Mouse (Mus musculus) intestine, embryonic 15.5 days (tissue): ENCODE results near the gene Artn. TPM values are rescaled to one million over a fixed set of nuclear protein-coding genes. Genes with fewer than 3 reads are reported as not detected.

Experiments used
- ATAC-seq: fragments of 200-750 bp; cut with Nextera tagmentation; 2 replicates; pipeline ENCODE4 v1.8.0; 2017; ENCODE audit warnings: moderate TSS enrichment, moderate library complexity
- H3K27ac ChIP-seq: fragments of 300-500 bp; sonication (generic); 2 replicates; pipeline ENCODE4 v1.5.1; 2015; ENCODE audit warnings: mild to moderate bottlenecking, inconsistent platforms
- H3K27me3 ChIP-seq: fragments of 300-500 bp; sonication (generic); replicated peaks from 2 replicates; pipeline ENCODE4 v1.6.1; 2015; ENCODE audit warnings: inconsistent platforms
- H3K36me3 ChIP-seq: fragments of 300-500 bp; sonication (generic); 2 replicates; pipeline ENCODE4 v1.6.1; 2015; ENCODE audit warnings: inconsistent platforms
- H3K4me1 ChIP-seq: fragments of 300-500 bp; sonication (generic); replicated peaks from 2 replicates; pipeline ENCODE4 v1.6.1; 2015; ENCODE audit warnings: inconsistent platforms
- H3K4me2 ChIP-seq: fragments of 300-500 bp; sonication (generic); replicated peaks from 2 replicates; pipeline ENCODE4 v1.6.1; 2015; ENCODE audit warnings: mild to moderate bottlenecking, inconsistent platforms
- H3K4me3 ChIP-seq: fragments of 300-500 bp; sonication (generic); replicated peaks from 2 replicates; pipeline ENCODE4 v1.5.1; 2015; ENCODE audit warnings: inconsistent platforms
- H3K9ac ChIP-seq: fragments of 300-500 bp; sonication (generic); 2 replicates; pipeline ENCODE4 v1.6.1; 2015; ENCODE audit warnings: inconsistent platforms
- H3K9me3 ChIP-seq: fragments of 300-500 bp; sonication (generic); 2 replicates; pipeline ENCODE4 v1.6.1; 2016; ENCODE audit warnings: inconsistent platforms
- WGBS: fragments of 180-500 bp; shearing (Covaris S2); methylation state at CpG from one replicate; pipeline ENCODE4 v1.1.7; 2015; 5-methylcytosine and 5-hydroxymethylcytosine counted together
- polyA plus RNA-seq: library from polyadenylated mRNA; unstranded; fragments of >200 nt; fragmentation: Nextera tagmentation; extraction: Ambion mirVana; gene quantifications from 2 replicates; pipeline ENCODE4 v1.2.1, GENCODE M21; 2015

Gene Artn
- polyA plus RNA-seq, 1 experiment from 2014 or later, result 6.3 TPM

DNA sequence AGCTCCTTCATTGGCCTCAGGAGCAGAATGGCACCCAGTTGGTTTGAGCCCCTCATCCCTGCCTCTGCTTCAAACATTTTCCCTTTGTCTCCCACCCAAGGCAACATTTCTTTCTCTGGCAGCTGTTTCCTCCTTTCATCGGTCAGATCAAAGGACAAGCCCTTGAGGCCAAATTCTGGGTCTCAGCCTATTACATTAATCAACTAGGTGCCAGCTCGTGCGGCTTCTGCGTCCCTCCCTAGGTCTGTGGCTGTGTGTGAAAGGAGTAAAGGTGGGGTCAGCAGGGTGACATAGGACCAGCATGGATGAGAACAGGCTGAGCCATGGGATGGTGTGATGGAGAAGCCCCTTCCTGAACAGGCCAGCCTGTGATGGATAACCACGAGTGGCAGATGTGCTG, 13.8 kb upstream of the Artn start:
- Histone ChIP-seq H3K27me3 (no peaks in the 10 kb centered on the region), H3K4me1 (no peaks in the 10 kb centered on the region), H3K27ac (no peak overlapping the region), H3K4me2 (no peak overlapping the region), H3K4me3 (no peak overlapping the region), H3K9ac (no peak overlapping the region), H3K9me3 (no peaks in the 10 kb centered on the region), H3K36me3 (no peaks in the 10 kb centered on the region; the same call in 1 of the 2 replicates)
- 30% methylated on average over 5 of the region's 5 CpGs for WGBS
- no peak for ATAC-seq

DNA sequence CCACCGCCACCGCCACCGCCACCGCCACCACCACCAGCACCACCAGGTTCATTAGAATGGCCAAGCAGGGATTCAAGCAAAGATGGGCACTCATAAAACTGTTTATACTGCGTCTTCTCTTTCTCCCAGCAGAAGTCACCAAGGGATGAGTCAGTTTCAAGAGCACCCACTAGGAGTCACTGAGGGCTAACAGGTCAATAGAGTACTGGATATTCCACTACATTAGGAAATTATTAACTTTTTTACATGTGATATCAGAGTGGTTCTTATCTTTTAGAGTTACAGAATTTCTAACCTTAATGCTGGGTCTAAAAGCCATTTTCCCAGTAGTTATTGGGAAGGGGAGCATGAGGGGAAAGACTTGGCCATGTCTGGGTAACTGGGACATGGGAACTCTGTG, 7.4 kb upstream of the Artn start:
- Histone ChIP-seq H3K4me1 (no peaks in the 10 kb centered on the region), H3K4me3 (no peak overlapping the region), H3K9me3 (no peaks in the 10 kb centered on the region), H3K27ac (no peak overlapping the region), H3K9ac (no peak overlapping the region), H3K27me3 (no peaks in the 10 kb centered on the region), H3K36me3 (no peaks in the 10 kb centered on the region), H3K4me2 (no peak overlapping the region)
- WGBS, result 92% methylated on average over 5 of the region's 5 CpGs
- peak; percentile 79 for ATAC-seq

DNA sequence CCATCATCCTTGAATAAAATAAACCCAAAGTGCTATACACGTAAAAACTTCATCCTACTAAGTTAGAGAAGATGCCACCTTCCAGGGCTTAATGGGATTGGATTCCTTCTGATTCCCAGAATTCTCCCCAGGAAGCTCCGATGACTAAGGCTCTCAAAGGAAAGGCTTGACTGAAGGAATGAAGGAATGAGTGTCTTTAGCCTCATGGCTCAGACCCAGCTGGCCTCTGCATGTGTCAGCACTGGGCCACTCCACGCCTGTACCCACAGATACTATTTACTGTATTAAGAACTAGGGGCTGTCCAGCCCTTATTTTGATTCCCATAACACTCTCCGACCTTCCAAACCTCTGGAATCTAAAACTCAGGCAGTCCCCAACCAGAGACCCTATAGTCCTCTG, 4.5 kb upstream of the Artn start:
- Histone ChIP-seq H3K9ac (no peak overlapping the region), H3K4me1 (peaks cover 9% of the 10 kb centered on the region; the same call in 1 of the 2 replicates), H3K9me3 (no peaks in the 10 kb centered on the region), H3K27me3 (no peaks in the 10 kb centered on the region), H3K4me3 (no peak overlapping the region), H3K36me3 (no peaks in the 10 kb centered on the region), H3K4me2 (no peak overlapping the region), H3K27ac (no peak overlapping the region)
- ATAC-seq, result no peak
- 87% methylated on average over 4 of the region's 4 CpGs for WGBS

DNA sequence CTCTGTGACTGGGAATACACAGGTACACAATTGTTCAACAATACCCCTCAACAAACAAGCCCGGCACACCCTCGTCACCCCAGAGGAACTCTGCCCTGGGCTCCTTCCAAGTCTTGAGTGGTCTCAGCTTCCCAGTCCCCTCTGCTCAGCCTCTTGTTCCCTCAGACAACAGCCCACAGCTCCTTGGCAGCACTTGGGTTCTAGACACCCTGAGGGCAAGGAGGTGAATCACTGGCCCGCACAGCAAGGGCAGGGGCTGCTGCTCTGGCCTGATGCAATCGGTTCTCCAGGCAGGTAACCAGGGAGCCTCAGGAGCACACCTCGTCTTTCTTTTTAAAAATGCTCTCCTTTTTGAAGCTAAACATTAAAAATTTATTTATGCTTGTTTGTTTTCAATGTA, 3.7 kb upstream of the Artn start:
- Histone ChIP-seq H3K4me1 (peaks cover 17% of the 10 kb centered on the region; the same call in 1 of the 2 replicates), H3K36me3 (no peaks in the 10 kb centered on the region), H3K9me3 (no peaks in the 10 kb centered on the region), H3K4me3 (no peak overlapping the region), H3K27ac (no peak overlapping the region), H3K4me2 (no peak overlapping the region), H3K9ac (no peak overlapping the region), H3K27me3 (0 out of 2 replicates have a peak, but pooled peaks cover 2% of the 10 kb centered on the region)
- WGBS, result 88% methylated on average over 5 of the region's 5 CpGs
- ATAC-seq, result no peak

DNA sequence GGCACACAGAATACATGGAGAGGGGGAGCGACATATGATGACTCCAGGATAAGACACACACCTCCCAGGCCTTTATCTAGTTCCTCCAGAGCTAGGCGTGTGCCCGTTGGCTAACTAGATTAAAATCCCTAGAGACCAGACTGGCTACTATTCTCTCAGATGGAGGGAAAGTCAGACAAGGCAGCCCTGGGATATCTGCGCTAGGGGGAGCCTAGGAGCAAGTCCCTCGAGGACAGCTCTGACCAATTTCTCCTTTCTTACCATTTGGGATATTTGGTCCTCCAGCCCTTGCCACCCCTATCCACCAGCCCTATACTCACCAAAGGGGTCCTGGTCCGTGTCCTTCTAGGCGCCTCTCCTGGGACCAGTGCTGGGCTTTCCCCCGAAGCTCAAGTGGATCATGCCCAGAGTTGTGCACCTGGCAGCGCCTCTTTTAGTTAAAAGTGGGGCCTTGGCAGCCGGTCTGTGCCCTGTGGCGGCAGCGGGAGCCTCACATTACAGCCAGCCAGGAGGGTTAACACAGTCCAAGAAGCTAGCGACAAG, 793 bp downstream of the Artn start:
- Histone ChIP-seq H3K36me3 (no peaks in the 10 kb centered on the region), H3K27ac (peak overlapping the region; percentile 49), H3K27me3 (peaks cover 24% of the 10 kb centered on the region), H3K9me3 (no peaks in the 10 kb centered on the region), H3K4me2 (peak overlapping the region; percentile 96), H3K4me3 (peak overlapping the region; percentile 47), H3K9ac (peak overlapping the region; percentile 53), H3K4me1 (peaks cover 35% of the 10 kb centered on the region)
- 3% methylated on average over 13 of the region's 13 CpGs for WGBS
- ATAC-seq, result peak; percentile 41

DNA sequence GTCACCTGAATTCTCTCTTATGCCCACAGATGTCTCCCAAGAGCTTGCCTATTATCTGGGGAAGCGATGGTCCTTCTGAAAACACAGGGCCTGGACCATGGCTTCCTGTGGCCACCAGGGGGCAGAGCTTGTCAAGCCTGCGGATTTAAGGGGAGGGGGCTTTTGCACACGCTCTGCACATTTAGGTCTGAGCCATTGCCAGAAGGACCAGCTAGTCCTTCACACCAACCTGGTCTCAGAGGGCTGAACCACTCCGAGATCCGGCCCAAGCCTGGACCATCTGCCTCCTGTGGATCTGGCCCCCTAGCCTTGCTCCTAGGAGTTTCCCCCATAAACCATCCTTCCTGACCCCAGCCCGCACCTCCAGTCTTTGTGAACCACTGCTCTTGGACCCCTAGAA, 1.3 kb downstream of the Artn start:
- Histone ChIP-seq H3K27ac (no peak overlapping the region), H3K27me3 (peaks cover 24% of the 10 kb centered on the region), H3K4me1 (peaks cover 35% of the 10 kb centered on the region), H3K4me2 (peak overlapping the region; percentile 96), H3K4me3 (no peak overlapping the region; the same call in 1 of the 2 replicates), H3K9ac (no peak overlapping the region), H3K9me3 (no peaks in the 10 kb centered on the region), H3K36me3 (no peaks in the 10 kb centered on the region)
- 28% methylated on average over 6 of the region's 6 CpGs for WGBS
- 0 out of 2 replicates have a peak, but pooled peaks have one; percentile 23 for ATAC-seq

DNA sequence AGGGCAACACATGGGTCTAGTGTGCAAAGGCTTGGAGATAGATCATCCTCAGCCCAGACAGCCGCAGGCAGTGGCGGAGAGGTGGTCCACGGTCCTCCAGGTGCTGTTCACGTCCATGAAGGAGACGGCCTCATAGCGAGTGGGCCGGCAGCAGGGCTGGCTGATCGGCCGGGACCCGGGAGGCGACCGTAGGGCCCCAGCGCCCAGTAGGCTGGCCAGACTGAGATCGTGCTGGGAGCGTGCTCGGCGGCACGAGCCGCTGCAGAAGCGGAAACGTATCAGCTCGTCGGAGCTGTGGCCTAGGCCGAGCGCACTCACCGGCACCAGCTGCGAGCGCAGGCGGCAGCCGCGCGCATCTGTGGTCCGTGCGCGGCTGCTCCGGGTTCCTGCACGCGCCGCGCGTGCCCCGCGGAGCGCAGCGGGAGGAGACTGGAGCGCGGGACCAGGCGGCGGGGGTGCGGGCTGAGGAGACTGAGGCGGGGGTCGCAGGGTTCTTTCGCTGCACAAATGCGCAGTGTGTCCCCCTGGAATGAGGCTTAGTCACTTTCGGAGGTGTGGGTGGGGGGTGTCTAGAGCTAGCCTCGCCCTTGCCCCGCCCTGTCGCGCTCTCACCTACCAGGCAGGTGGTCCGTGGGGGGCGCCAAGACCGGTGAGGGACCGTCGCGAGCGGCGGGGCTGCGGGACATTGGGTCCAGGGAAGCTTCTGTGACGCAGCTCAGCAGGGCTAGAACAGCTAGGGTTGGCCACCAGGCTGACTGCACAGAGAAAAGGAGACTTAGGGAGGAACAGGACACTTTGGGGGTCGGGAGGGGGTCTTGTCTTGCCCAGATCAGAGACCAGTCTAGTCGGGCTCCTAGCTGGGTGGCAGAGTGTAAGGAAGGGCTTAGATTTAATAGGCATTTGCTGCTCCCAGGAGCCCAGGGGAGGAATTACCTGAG, 2.7 kb downstream of the Artn start:
- Histone ChIP-seq H3K9ac (peak overlapping the region; percentile 41; the same call in 1 of the 2 replicates), H3K4me1 (peaks cover 35% of the 10 kb centered on the region), H3K27me3 (peaks cover 24% of the 10 kb centered on the region), H3K36me3 (no peaks in the 10 kb centered on the region), H3K4me2 (peak overlapping the region; percentile 96), H3K4me3 (peak overlapping the region; percentile 45), H3K27ac (no peak overlapping the region), H3K9me3 (no peaks in the 10 kb centered on the region)
- 2% methylated on average over 71 of the region's 71 CpGs for WGBS
- peak; percentile 57 for ATAC-seq

DNA sequence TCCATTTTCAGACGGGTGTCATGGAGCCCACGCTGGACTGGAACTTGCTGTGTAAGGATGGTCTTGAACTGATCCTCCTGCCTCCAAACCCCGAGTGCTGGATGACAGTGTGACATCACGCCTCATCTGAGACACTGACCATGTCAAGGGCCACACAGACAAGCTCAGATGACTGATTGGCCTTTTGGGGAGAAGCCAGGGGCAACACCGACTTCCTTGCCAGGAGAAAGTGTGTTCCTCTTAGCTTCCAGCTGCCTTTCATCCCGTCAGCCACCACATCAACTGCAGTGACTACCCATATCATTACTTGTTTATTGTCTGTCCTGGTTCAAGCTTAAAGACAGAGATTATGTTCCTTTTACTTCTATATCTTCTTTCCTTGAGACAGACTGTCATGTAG, 4.6 kb downstream of the Artn start:
- Histone ChIP-seq H3K9ac (no peak overlapping the region), H3K9me3 (no peaks in the 10 kb centered on the region), H3K27me3 (peaks cover 24% of the 10 kb centered on the region), H3K36me3 (no peaks in the 10 kb centered on the region), H3K4me1 (peaks cover 35% of the 10 kb centered on the region), H3K4me3 (no peak overlapping the region), H3K4me2 (no peak overlapping the region), H3K27ac (no peak overlapping the region)
- no peak for ATAC-seq
- WGBS, result 57% methylated on average over 6 of the region's 6 CpGs

DNA sequence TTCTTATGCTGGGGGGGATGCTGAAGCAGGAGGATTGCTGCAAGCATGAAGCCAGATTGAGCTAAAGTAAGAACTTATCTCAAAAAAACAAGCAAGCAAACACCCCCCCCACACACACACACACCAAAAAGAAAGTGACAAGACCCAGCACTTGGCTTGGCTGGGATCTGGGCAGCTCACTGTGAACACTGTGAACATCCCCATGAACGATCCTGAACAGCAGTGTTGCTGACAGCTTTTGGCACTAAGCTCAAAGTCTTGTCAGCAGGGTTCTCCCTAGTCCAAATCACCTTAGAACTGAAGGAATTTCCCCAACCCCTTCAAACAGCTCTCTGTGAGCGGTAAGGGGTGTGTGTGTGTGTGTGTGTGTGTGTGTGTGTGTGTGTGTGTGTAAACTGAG, 6.1 kb downstream of the Artn start:
- H3K9ac ChIP-seq, result no peak overlapping the region
- H3K4me3 ChIP-seq, result no peak overlapping the region
- H3K4me2 ChIP-seq, result no peak overlapping the region
- ATAC-seq, result no peak
- no peaks in the 10 kb centered on the region for H3K9me3 ChIP-seq
- no peak overlapping the region for H3K27ac ChIP-seq
- H3K36me3 ChIP-seq, result no peaks in the 10 kb centered on the region
- H3K4me1 ChIP-seq, result peaks cover 22% of the 10 kb centered on the region
- peaks cover 24% of the 10 kb centered on the region for H3K27me3 ChIP-seq
- WGBS, result 48% methylated on average over 2 of the region's 2 CpGs

DNA sequence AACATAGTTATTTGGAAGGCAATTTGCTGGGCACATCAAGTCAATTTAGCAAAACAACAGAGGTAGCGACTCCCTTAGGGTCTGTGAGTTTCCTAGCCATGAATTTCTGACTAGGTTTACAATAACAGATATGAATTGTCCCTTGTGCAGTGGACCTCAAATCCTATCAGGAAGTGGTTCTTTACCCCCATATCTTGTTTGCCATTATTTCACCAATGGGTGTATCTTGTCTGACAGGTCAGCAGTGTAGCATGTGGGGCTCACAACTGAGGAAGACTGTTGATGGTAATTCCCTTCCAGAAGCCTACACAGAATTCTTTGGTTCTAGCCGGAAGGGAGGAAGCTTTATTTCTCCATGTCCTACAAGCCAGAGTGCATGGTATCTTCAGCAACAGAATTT, 8.2 kb downstream of the Artn start:
- no peak overlapping the region for H3K9ac ChIP-seq

DNA sequence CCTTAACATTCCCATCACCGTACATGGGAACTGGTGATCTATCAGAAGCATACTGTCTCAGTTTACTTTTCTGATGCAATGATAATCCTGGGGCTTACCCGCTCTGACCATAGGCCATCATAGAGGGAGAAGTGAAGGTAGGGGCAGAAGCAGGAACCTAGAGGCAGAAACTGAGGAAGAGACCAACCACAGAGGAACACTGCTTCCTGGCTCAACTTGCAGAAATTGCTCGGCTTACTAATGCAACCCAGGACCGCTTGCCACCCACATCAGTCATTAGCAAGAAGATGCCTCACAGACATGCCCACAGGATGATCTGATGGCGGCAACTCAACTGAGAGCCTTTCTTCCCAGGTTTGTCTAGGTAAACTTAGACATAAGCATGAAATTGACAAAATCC, 10.8 kb downstream of the Artn start:
- Histone ChIP-seq H3K27me3 (no peaks in the 10 kb centered on the region; the same call in 1 of the 2 replicates), H3K4me1 (peaks cover 12% of the 10 kb centered on the region), H3K4me2 (no peak overlapping the region), H3K4me3 (no peak overlapping the region), H3K27ac (peak overlapping the region; percentile 15; the same call in 1 of the 2 replicates), H3K9ac (no peak overlapping the region), H3K36me3 (no peaks in the 10 kb centered on the region), H3K9me3 (no peaks in the 10 kb centered on the region)
- no peak for ATAC-seq
- 67% methylated on average over 5 of the region's 5 CpGs for WGBS

More for the DNA sequence above, 8.2 kb downstream of the Artn start:
- H3K9me3 ChIP-seq, result no peaks in the 10 kb centered on the region
- H3K4me1 ChIP-seq, result peaks cover 7% of the 10 kb centered on the region; the same call in 1 of the 2 replicates
- H3K27me3 ChIP-seq, result peaks cover 3% of the 10 kb centered on the region
- WGBS, result 82% methylated on average over 2 of the region's 2 CpGs
- H3K27ac ChIP-seq, result no peak overlapping the region
- H3K4me3 ChIP-seq, result no peak overlapping the region
- ATAC-seq, result no peak
- no peaks in the 10 kb centered on the region for H3K36me3 ChIP-seq
- H3K4me2 ChIP-seq, result no peak overlapping the region

DNA sequence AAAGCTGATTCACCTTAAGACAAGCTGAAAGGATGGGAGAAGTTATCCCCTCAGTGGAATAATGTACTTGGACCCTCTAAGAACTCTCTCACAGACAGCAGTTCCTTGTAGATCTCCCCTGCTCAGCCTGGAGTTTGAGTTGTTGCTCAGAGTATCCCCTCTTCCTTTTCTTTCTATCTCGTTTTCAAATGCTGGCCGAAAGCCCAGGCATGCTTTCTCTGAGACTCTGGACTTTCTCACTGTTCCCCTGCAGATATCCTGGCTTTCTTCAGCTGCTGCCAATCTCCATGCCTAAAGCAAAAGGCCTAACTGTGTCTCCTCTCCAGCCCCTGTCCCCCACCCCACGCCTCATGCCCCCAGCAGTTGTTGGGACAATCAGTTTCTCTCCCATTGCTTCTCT, 11.3 kb downstream of the Artn start:
- Histone ChIP-seq H3K9ac (no peak overlapping the region), H3K4me1 (peaks cover 17% of the 10 kb centered on the region), H3K4me3 (no peak overlapping the region), H3K36me3 (no peaks in the 10 kb centered on the region), H3K9me3 (no peaks in the 10 kb centered on the region), H3K4me2 (no peak overlapping the region), H3K27me3 (no peaks in the 10 kb centered on the region; the same call in 1 of the 2 replicates), H3K27ac (peak overlapping the region; percentile 37; the same call in 1 of the 2 replicates)
- no peak for ATAC-seq
- 48% methylated on average over 3 of the region's 3 CpGs for WGBS
